Mouse (Mus musculus) heart, embryonic 14.5 days (tissue): ENCODE data around the gene Ndfip2. TPM values are rescaled to one million over a fixed set of nuclear protein-coding genes. Genes with fewer than 3 reads are reported as not detected.

Source experiments
- ATAC-seq: fragments of 200-750 bp; cut with Nextera tagmentation; 2 replicates; pipeline ENCODE4 v1.8.0; 2017; ENCODE audit warnings: low read depth, moderate TSS enrichment; ENCODE audit not compliant: insufficient number of reproducible peaks, insufficient read depth, low FRiP score
- H3K27ac ChIP-seq, 2 experiments: fragments of 200-500 bp in 1 of 2; fragments of 300-500 bp in 1 of 2; sonication (generic) in 1 of 2; replicated peaks in 1 of 2; 2 replicates each; pipeline ENCODE4 v1.5.1; 2012 to 2014; ENCODE audit warnings: low read depth in 2 of 2, low read length in 2 of 2, control low read depth in 1 of 2, mild to moderate bottlenecking in 1 of 2, mixed read lengths in 1 of 2; ENCODE audit not compliant: control insufficient read depth in 1 of 2, insufficient read depth in 1 of 2
- H3K27me3 ChIP-seq: fragments of 300-500 bp; sonication (generic); 2 replicates; pipeline ENCODE4 v1.6.1; 2014; ENCODE audit warnings: mild to moderate bottlenecking, low read length, control low read depth; ENCODE audit not compliant: control insufficient read depth, insufficient read depth
- H3K36me3 ChIP-seq: fragments of 300-500 bp; sonication (generic); 2 replicates; pipeline ENCODE4 v1.6.1; 2014; ENCODE audit warnings: mild to moderate bottlenecking, control low read depth, low read length, mixed read lengths; ENCODE audit not compliant: control insufficient read depth, insufficient read depth
- H3K4me1 ChIP-seq, 2 experiments: fragments of 200-500 bp in 1 of 2; fragments of 300-500 bp in 1 of 2; sonication (generic) in 1 of 2; 2 replicates each; pipeline ENCODE4 v1.6.1; 2012 to 2014; ENCODE audit warnings: low read length in 2 of 2, control low read depth in 1 of 2, mixed read lengths in 1 of 2; ENCODE audit not compliant: control insufficient read depth in 2 of 2, insufficient read depth in 2 of 2
- H3K4me2 ChIP-seq: fragments of 300-500 bp; sonication (generic); 2 replicates; pipeline ENCODE4 v1.6.1; 2014; ENCODE audit warnings: mild to moderate bottlenecking, low read length
- H3K4me3 ChIP-seq, 2 experiments: fragments of 200-500 bp in 1 of 2; fragments of 300-500 bp in 1 of 2; sonication (generic) in 1 of 2; 2 replicates each; pipeline ENCODE4 v1.5.1; 2012 to 2014; ENCODE audit warnings: low read length in 2 of 2, mild to moderate bottlenecking in 2 of 2, control low read depth in 1 of 2, low read depth in 1 of 2, moderate library complexity in 1 of 2; ENCODE audit not compliant: control insufficient read depth in 1 of 2, insufficient read depth in 1 of 2
- H3K9ac ChIP-seq: fragments of 300-500 bp; sonication (generic); 2 replicates; pipeline ENCODE4 v1.6.1; 2014; ENCODE audit warnings: mild to moderate bottlenecking, low read length
- H3K9me3 ChIP-seq: fragments of 300-500 bp; sonication (generic); 2 replicates; pipeline ENCODE4 v1.6.1; 2016; ENCODE audit warnings: low read length, control low read depth; ENCODE audit not compliant: control insufficient read depth
- WGBS: fragments of 180-500 bp; shearing (Covaris S2); extraction: QIAGEN DNeasy Blood & Tissue Kit; methylation state at CpG from one replicate; pipeline ENCODE4 v1.1.7; 2014; 5-methylcytosine and 5-hydroxymethylcytosine counted together
- polyA plus RNA-seq: library from polyadenylated mRNA; unstranded; fragments of >200 nt; fragmentation: Nextera tagmentation; extraction: Ambion mirVana; gene quantifications from 2 replicates; pipeline ENCODE4 v1.2.1, GENCODE M21; 2014

The Ndfip2 gene
- polyA plus RNA-seq, 1 experiment from 2014 or later: 61.2 TPM

GRCm38 (mm10) chr14:105322829-105323228 is 64.5 kb downstream of the Ndfip2 start:
- 95% methylated on average over 5 of the region's 5 CpGs for WGBS
- Histone ChIP-seq H3K36me3 (no peaks in the 10 kb centered on the region), H3K27me3 (no peaks in the 10 kb centered on the region), H3K27ac (no peak overlapping the region), H3K4me3 (no peak overlapping the region), H3K4me2 (no peak overlapping the region), H3K9me3 (peaks cover 4% of the 10 kb centered on the region; the same call in 1 of the 2 replicates), H3K9ac (no peak overlapping the region), H3K4me1 (peaks cover 0 to under 1% of the 10 kb centered on the region in 2 experiments; a peak in 2 of 4 replicates)
- no peak for ATAC-seq

- Histone ChIP-seq H3K9ac (no peak overlapping the region), H3K27me3 (no peaks in the 10 kb centered on the region), H3K36me3 (no peaks in the 10 kb centered on the region), H3K27ac (no peak overlapping the region), H3K4me3 (no peak overlapping the region), H3K4me1 (peaks cover 3 to 6% of the 10 kb centered on the region in 2 experiments; a peak in 3 of 4 replicates), H3K9me3 (peaks cover 4% of the 10 kb centered on the region; the same call in 1 of the 2 replicates), H3K4me2 (no peak overlapping the region)
- no peak for ATAC-seq
- WGBS: 88% methylated on average over 9 of the region's 9 CpGs
Observed at GRCm38 (mm10) chr14:105323448-105323847, 65.1 kb downstream of the Ndfip2 start.

- Histone ChIP-seq H3K27me3 (no peaks in the 10 kb centered on the region), H3K9ac (peak overlapping the region; percentile 74), H3K9me3 (peaks cover 4% of the 10 kb centered on the region; the same call in 1 of the 2 replicates), H3K4me1 (peaks cover 12 to 14% of the 10 kb centered on the region in 2 experiments), H3K4me2 (peak overlapping the region; percentile 64), H3K36me3 (no peaks in the 10 kb centered on the region), H3K4me3 (peak overlapping the region; percentile 36 to 38), H3K27ac (peak overlapping the region; percentile 87 to 93)
- ATAC-seq: peak; percentile 85
- 17% methylated on average over 13 of the region's 13 CpGs for WGBS
Observed at GRCm38 (mm10) chr14:105328397-105329302, 70.3 kb downstream of the Ndfip2 start.

- Histone ChIP-seq H3K4me1 (peaks cover 8% of the 10 kb centered on the region in 2 experiments), H3K4me3 (peak overlapping the region in 1 of 2 experiments; percentile 16; a peak in 2 of 4 replicates), H3K27me3 (no peaks in the 10 kb centered on the region), H3K27ac (no peak overlapping the region), H3K36me3 (no peaks in the 10 kb centered on the region), H3K4me2 (peak overlapping the region; percentile 46), H3K9ac (no peak overlapping the region), H3K9me3 (no peaks in the 10 kb centered on the region)
- ATAC-seq: no peak
- WGBS: 59% methylated on average over 16 of the region's 16 CpGs
Observed at GRCm38 (mm10) chr14:105333475-105334094, 75.2 kb downstream of the Ndfip2 start.

- H3K36me3 ChIP-seq: no peaks in the 10 kb centered on the region
- ATAC-seq: no peak
- no peak overlapping the region for H3K9ac ChIP-seq
- H3K27ac ChIP-seq: no peak overlapping the region
- H3K4me1 ChIP-seq: 0 out of 4 replicates have a peak, but pooled peaks cover 0 to 2% of the 10 kb centered on the region in 2 experiments
- H3K27me3 ChIP-seq: no peaks in the 10 kb centered on the region
- WGBS: 64% methylated on average over 8 of the region's 8 CpGs
- H3K4me3 ChIP-seq: no peak overlapping the region
- H3K9me3 ChIP-seq: no peaks in the 10 kb centered on the region
- no peak overlapping the region for H3K4me2 ChIP-seq
Observed at GRCm38 (mm10) chr14:105341765-105342164, 83.4 kb downstream of the Ndfip2 start.

GRCm38 (mm10) chr14:105354121-105354520 is 95.7 kb downstream of the Ndfip2 start:
- 53% methylated on average over 11 of the region's 11 CpGs for WGBS
- Histone ChIP-seq H3K4me3 (no peak overlapping the region), H3K27me3 (no peaks in the 10 kb centered on the region), H3K9me3 (no peaks in the 10 kb centered on the region), H3K4me1 (peaks cover 0 to 2% of the 10 kb centered on the region in 2 experiments; a peak in 1 of 4 replicates), H3K4me2 (no peak overlapping the region), H3K36me3 (no peaks in the 10 kb centered on the region), H3K9ac (no peak overlapping the region), H3K27ac (no peak overlapping the region)
- no peak for ATAC-seq
